Mouse (Mus musculus) brain, embryonic 14.5 days (tissue): ENCODE data around the gene Pomp.

ENCODE experiments used
- CTCF ChIP-seq: fragments of 200-500 bp; IDR thresholded peaks from 2 replicates; pipeline ENCODE4 v1.5.1; 2012; ENCODE audit warnings: inconsistent platforms, mild to moderate bottlenecking, moderate library complexity, borderline replicate concordance; ENCODE audit not compliant: insufficient read depth, insufficient read length; ENCODE audit errors: extremely low read depth
- POLR2A ChIP-seq: fragments of 200-500 bp; IDR thresholded peaks from 2 replicates; pipeline ENCODE4 v1.6.1; 2012; ENCODE audit warnings: mild to moderate bottlenecking, inconsistent platforms, borderline replicate concordance; ENCODE audit not compliant: poor library complexity, insufficient read depth, insufficient read length, severe bottlenecking; ENCODE audit errors: extremely low read depth

GRCm38 (mm10) chr5:147911744-147912143 is 51.5 kb downstream of the Pomp start:
- TF ChIP-seq CTCF = no peak
- TF ChIP-seq POLR2A = no peak
